ENCODE assay signal across 9 mouse cellular contexts in the genomic region with DNA sequence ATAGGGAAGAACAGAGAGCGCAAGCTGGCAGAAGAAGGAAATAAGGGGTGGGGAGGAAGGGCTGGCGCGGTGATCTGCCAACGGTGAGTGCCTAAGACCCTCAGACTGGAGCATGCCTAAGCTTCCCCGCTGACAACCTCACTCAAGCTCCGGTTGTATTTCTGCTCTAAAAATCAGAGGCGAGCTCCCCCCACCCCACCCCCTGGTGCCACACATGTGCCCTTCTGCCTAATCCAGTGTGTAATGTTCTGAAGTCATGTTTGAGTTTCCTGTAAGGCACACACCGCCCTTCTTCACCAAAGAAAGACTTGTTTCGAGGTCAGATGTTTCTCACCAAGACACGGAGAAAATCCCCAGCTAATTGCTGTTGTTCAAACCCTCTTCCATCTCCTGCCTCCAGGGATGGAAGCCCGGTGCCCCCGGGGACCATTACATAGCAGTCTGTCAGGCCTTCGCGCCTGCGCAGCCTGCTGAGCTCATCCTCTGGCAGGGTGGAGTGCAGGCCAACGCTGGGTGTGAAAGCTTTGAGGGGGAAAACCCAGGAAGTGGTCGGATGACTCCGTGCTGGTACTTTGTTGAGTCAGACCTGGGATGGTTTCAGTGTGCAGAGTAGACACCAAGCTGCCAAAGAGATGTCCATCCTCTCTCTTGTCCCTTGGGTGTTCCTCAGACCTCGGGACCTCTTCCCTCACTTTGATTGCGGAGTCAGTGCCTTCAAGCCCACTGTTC.
DNase-seq lines count a peak whose midpoint lies in the region; ATAC-seq and TF ChIP-seq lines count a peak whose summit lies in the region.
"Had no signal": no experiment of that assay in that cellular context is flagged by ENCODE, and none has a peak within 500 bp of the region (broad histone marks: within the 10 kb centered on the region; RNA-seq: fewer than 3 reads in every experiment).

No protein-coding gene starts in this region.

- no peak overlapping the region for H3K9ac ChIP-seq in limb, embryonic 13.5 days
- H3K9ac ChIP-seq in kidney, embryonic 16.5 days (replicated peaks; ENCODE audit: low read length), result no peak overlapping the region
- H3K9ac ChIP-seq: midbrain, embryonic 12.5 days had no signal

- intact Hi-C loops in gastrocnemius, adult 2 months (cut with DNase I), result no loop called here

- no peak overlapping the region for H3K4me3 ChIP-seq in gastrocnemius, adult 2 months
- no peak overlapping the region for H3K4me3 ChIP-seq in limb, embryonic 13.5 days
- no peak overlapping the region for H3K4me3 ChIP-seq in kidney, embryonic 16.5 days (ENCODE audit: low read length)
- H3K4me3 ChIP-seq: midbrain, embryonic 12.5 days had no signal

- 64% methylated on average over 20 of the region's 20 CpGs for whole genome bisulfite sequencing in limb, embryonic 13.5 days
- WGBS in kidney, embryonic 16.5 days, result 67% methylated on average over 20 of the region's 20 CpGs

- no peak for ATAC-seq in limb, embryonic 13.5 days (ENCODE audit: low FRiP score, low read depth)
- ATAC-seq in kidney, embryonic 16.5 days (ENCODE audit: low FRiP score, low TSS enrichment), result no peak

- peak; percentile 12 for DNase-seq in urinary bladder, postnatal 25 days (ENCODE audit: low spot score)
- DNase-seq in urinary bladder, adult 18-20 months (ENCODE audit: low spot score in 2 of 2), result no peak
- peak; percentile 76 for DNase-seq in gastrocnemius, adult 2 months
- DNase-seq in naive thymus-derived CD4-positive, alpha-beta T cell, adult 2 months (ENCODE audit: low read depth), result peak; percentile 88
- no peak for DNase-seq in right cerebral cortex, postnatal 14 days
- DNase-seq in cerebellum, postnatal 14 days, result no peak

- TF ChIP-seq CTCF in gastrocnemius, adult 2 months (IDR thresholded peaks at IDR 0.05), result no peak

- no peaks in the 10 kb centered on the region; the same call in 1 of the 2 replicates for H3K9me3 ChIP-seq in limb, embryonic 13.5 days
- H3K9me3 ChIP-seq in kidney, embryonic 16.5 days (ENCODE audit: low read length), result no peaks in the 10 kb centered on the region
- H3K9me3 ChIP-seq: midbrain, embryonic 12.5 days had no signal

- H3K36me3 ChIP-seq in limb, embryonic 13.5 days, result no peaks in the 10 kb centered on the region
- H3K36me3 ChIP-seq in kidney, embryonic 16.5 days (ENCODE audit: insufficient read depth, low read length), result no peaks in the 10 kb centered on the region
- H3K36me3 ChIP-seq: midbrain, embryonic 12.5 days had no signal

- peaks cover 17% of the 10 kb centered on the region; the same call in 1 of the 2 replicates for H3K4me1 ChIP-seq in limb, embryonic 13.5 days
- peaks cover 10% of the 10 kb centered on the region for H3K4me1 ChIP-seq in kidney, embryonic 16.5 days (ENCODE audit: insufficient read depth, low read length)

- no peaks in the 10 kb centered on the region for H3K27me3 ChIP-seq in limb, embryonic 13.5 days
- H3K27me3 ChIP-seq in kidney, embryonic 16.5 days (ENCODE audit: insufficient read depth, low read length), result no peaks in the 10 kb centered on the region
- H3K27me3 ChIP-seq: midbrain, embryonic 12.5 days had no signal

- H3K4me2 ChIP-seq in limb, embryonic 13.5 days (replicated peaks), result no peak overlapping the region
- H3K4me2 ChIP-seq in kidney, embryonic 16.5 days (replicated peaks; ENCODE audit: low read depth, low read length), result no peak overlapping the region
- H3K4me2 ChIP-seq: midbrain, embryonic 12.5 days had no signal

- no peak overlapping the region for H3K27ac ChIP-seq in gastrocnemius, adult 2 months
- H3K27ac ChIP-seq in limb, embryonic 13.5 days, result 0 out of 2 replicates have a peak overlapping the region, but pooled peaks have one; percentile 15
- H3K27ac ChIP-seq in kidney, embryonic 16.5 days (ENCODE audit: low read length), result no peak overlapping the region
- H3K27ac ChIP-seq: midbrain, embryonic 12.5 days had no signal

Comparison
In these comparisons a context has a peak if more than half of its experiments do, and no peak if none do; other contexts are left out.
1. DNase-seq: peak in urinary bladder, postnatal 25 days (single experiment), gastrocnemius, adult 2 months (single experiment) and naive thymus-derived CD4-positive, alpha-beta T cell, adult 2 months (single experiment); none in urinary bladder, adult 18-20 months (0 of 2), right cerebral cortex, postnatal 14 days (single experiment) and cerebellum, postnatal 14 days (0 of 2).